Comparison of ENCODE assay signal across 8 mouse cellular contexts in the genomic region with DNA sequence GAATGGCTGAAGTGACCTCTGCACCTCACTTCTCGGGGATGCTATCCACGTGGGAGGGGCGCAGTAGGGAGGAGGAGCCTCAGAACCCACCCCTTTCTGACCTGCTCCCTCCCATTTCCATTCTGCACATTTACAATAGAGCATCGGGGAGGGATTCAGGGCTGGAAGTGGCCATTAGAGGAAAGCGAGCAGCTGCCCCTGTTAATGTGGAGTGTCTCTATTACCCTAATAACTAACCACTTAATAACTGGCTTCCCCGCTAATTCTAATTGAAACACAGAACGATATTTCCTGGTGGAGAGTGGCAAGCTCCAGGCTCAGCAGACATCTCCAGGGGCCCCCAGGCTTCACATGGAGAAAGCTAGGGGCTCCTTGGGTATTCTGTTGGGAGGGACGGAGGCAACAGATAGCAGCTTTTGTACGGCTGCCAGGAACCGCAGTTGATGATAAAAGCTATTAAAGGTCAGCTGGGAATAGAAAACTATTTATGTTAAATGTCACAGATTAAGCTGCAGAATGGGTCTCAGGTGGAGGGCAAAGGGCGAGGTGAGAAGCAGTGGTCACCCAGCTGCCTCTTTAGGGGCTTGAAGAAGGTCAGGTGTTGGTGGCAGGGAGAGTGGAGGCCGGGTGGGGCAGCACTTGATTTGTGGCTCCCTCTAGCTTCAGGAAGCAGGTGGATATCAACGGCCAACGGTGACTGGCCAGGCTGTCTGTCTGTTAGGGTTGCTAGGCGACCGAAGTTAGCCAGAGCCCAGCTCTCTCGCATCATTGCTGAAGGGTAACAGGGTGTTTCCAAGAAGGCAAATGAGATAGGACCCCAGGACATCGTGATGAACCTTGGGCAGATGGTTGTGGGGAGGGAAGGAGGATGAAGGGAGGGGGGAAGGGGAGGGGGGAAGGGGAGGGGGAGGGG.
DNase-seq lines count a peak whose midpoint lies in the region; ATAC-seq lines count a peak whose summit lies in the region.

No protein-coding gene starts in this region.

- 41% methylated on average over 18 of the region's 18 CpGs for WGBS in heart, embryonic 11.5 days (ENCODE audit: insufficient replicate concordance)
- 35% methylated on average over 18 of the region's 18 CpGs for WGBS in kidney, embryonic 15.5 days

- H3K9me3 ChIP-seq in heart, embryonic 11.5 days (replicated peaks; ENCODE audit: control insufficient read depth, low read length): no peaks in the 10 kb centered on the region
- H3K9me3 ChIP-seq in kidney, embryonic 15.5 days (replicated peaks): peaks cover 1% of the 10 kb centered on the region; the same call in 1 of the 2 replicates

- no peaks in the 10 kb centered on the region for H3K36me3 ChIP-seq in heart, embryonic 11.5 days (ENCODE audit: control insufficient read depth, insufficient read depth, low read length)
- H3K36me3 ChIP-seq in kidney, embryonic 15.5 days: no peaks in the 10 kb centered on the region

- H3K4me3 ChIP-seq in heart, embryonic 11.5 days (ENCODE audit: low read depth, low read length): no peak overlapping the region
- no peak overlapping the region for H3K4me3 ChIP-seq in kidney, embryonic 15.5 days (replicated peaks)

- no peak overlapping the region for H3K9ac ChIP-seq in heart, embryonic 11.5 days (ENCODE audit: low read depth, low read length)
- H3K9ac ChIP-seq in kidney, embryonic 15.5 days: no peak overlapping the region

- no peak overlapping the region for H3K27ac ChIP-seq in heart, embryonic 11.5 days (ENCODE audit: low read depth, low read length)
- no peak overlapping the region for H3K27ac ChIP-seq in kidney, embryonic 15.5 days

- H3K27me3 ChIP-seq in heart, embryonic 11.5 days (ENCODE audit: control insufficient read depth, insufficient read depth, low read length): no peaks in the 10 kb centered on the region
- H3K27me3 ChIP-seq in kidney, embryonic 15.5 days: peaks cover 11% of the 10 kb centered on the region; the same call in 1 of the 2 replicates

- peaks cover 2% of the 10 kb centered on the region; the same call in 1 of the 2 replicates for H3K4me1 ChIP-seq in heart, embryonic 11.5 days (ENCODE audit: control insufficient read depth, insufficient read depth, low read length)
- peaks cover 14% of the 10 kb centered on the region for H3K4me1 ChIP-seq in kidney, embryonic 15.5 days

- ATAC-seq in heart, embryonic 11.5 days (replicated peaks; ENCODE audit: insufficient number of reproducible peaks, low FRiP score, low TSS enrichment): no peak
- peak; percentile 86 for ATAC-seq in kidney, embryonic 15.5 days (replicated peaks; ENCODE audit: low FRiP score)
- ATAC-seq in megakaryocyte-erythroid progenitor cell, adult 5-6 weeks (replicated peaks; ENCODE audit: low FRiP score, low TSS enrichment, poor library complexity, severe bottlenecking): peak; percentile 79

- DNase-seq in heart, adult 11 months: peak; percentile 97
- peak; percentile 72 for DNase-seq in adrenal gland, postnatal 10 days
- peak; percentile 33 for DNase-seq in forelimb bud, embryonic 11.5 days (ENCODE audit: low read depth, low spot score)
- DNase-seq in spleen, postnatal 36 days (ENCODE audit: low spot score in 2 of 2): peak; percentile 82
- DNase-seq in thymus, postnatal 25 days: no peak

- no peak overlapping the region for H3K4me2 ChIP-seq in heart, embryonic 11.5 days
- H3K4me2 ChIP-seq in kidney, embryonic 15.5 days: no peak overlapping the region
